Mouse (Mus musculus): Measurements from ENCODE around the gene Prox2. TPM values are rescaled to one million over a fixed set of nuclear protein-coding genes. Genes with fewer than 3 reads are reported as not detected.
A peak's percentile ranks its signal among the peaks of the same experiment; 100 is the strongest.

Gene Prox2
- polyA plus RNA-seq, 1 experiment from 2014 or later, result 2.9 TPM

- peak overlapping the region; percentile 14; the same call in 1 of the 2 replicates for H3K9ac ChIP-seq (ENCODE audit: low read depth, low read length)
- no peak overlapping the region for H3K4me2 ChIP-seq (ENCODE audit: low read depth, low read length)
- H3K4me1 ChIP-seq (ENCODE audit: control insufficient read depth, insufficient read depth, low read length), result peaks cover 15% of the 10 kb centered on the region
- H3K36me3 ChIP-seq (ENCODE audit: control insufficient read depth, insufficient read depth, low read length), result peaks cover 3% of the 10 kb centered on the region; the same call in 1 of the 2 replicates
- no peak overlapping the region for H3K4me3 ChIP-seq (ENCODE audit: low read depth, low read length)
- ATAC-seq (ENCODE audit: low read depth), result peak; percentile 45; the same call in 1 of the 2 replicates
- no peaks in the 10 kb centered on the region for H3K9me3 ChIP-seq (ENCODE audit: control insufficient read depth, low read length)
- no peaks in the 10 kb centered on the region for H3K27me3 ChIP-seq (replicated peaks; ENCODE audit: control insufficient read depth, insufficient read depth, low read length)
- WGBS, result 71% methylated on average over 10 of the region's 10 CpGs
- DNase-seq (ENCODE audit: low spot score), result peak; percentile 39
- H3K27ac ChIP-seq (replicated peaks; ENCODE audit: low read depth, low read length), result peak overlapping the region; percentile 10; the same call in 1 of the 2 replicates
Observed at GRCm38 (mm10) chr12:85094706-85095105, 15.9 kb downstream of the Prox2 start.

GRCm38 (mm10) chr12:85094010-85094409 lies 16.5 kb downstream of the Prox2 start:
- DNase-seq (ENCODE audit: low spot score) (peak; percentile 70), ATAC-seq (ENCODE audit: low read depth) (peak; percentile 69)
- Histone ChIP-seq H3K27me3 (replicated peaks; ENCODE audit: control insufficient read depth, insufficient read depth, low read length) (no peaks in the 10 kb centered on the region), H3K36me3 (ENCODE audit: control insufficient read depth, insufficient read depth, low read length) (peaks cover 8% of the 10 kb centered on the region), H3K9ac (ENCODE audit: low read depth, low read length) (no peak overlapping the region), H3K27ac (replicated peaks; ENCODE audit: low read depth, low read length) (no peak overlapping the region; the same call in none of the 2 replicates), H3K4me1 (ENCODE audit: control insufficient read depth, insufficient read depth, low read length) (peaks cover 15% of the 10 kb centered on the region), H3K4me3 (ENCODE audit: low read depth, low read length) (no peak overlapping the region), H3K4me2 (ENCODE audit: low read depth, low read length) (peak overlapping the region; percentile 26; the same call in 1 of the 2 replicates), H3K9me3 (ENCODE audit: control insufficient read depth, low read length) (no peaks in the 10 kb centered on the region)
- 30% methylated on average over 14 of the region's 14 CpGs for WGBS

GRCm38 (mm10) chr12:85092214-85092613 lies 18.3 kb downstream of the Prox2 start:
- H3K27ac ChIP-seq (replicated peaks; ENCODE audit: low read depth, low read length), result no peak overlapping the region
- peaks cover 15% of the 10 kb centered on the region for H3K4me1 ChIP-seq (ENCODE audit: control insufficient read depth, insufficient read depth, low read length)
- WGBS, result 6% methylated on average over 3 of the region's 3 CpGs
- DNase-seq (ENCODE audit: low spot score), result peak; percentile 84
- no peaks in the 10 kb centered on the region for H3K27me3 ChIP-seq (replicated peaks; ENCODE audit: control insufficient read depth, insufficient read depth, low read length)
- no peak overlapping the region for H3K4me2 ChIP-seq (ENCODE audit: low read depth, low read length)
- no peak overlapping the region for H3K4me3 ChIP-seq (ENCODE audit: low read depth, low read length)
- H3K9ac ChIP-seq (ENCODE audit: low read depth, low read length), result no peak overlapping the region
- ATAC-seq (ENCODE audit: low read depth), result no peak
- peaks cover 25% of the 10 kb centered on the region for H3K36me3 ChIP-seq (ENCODE audit: control insufficient read depth, insufficient read depth, low read length)
- no peaks in the 10 kb centered on the region for H3K9me3 ChIP-seq (ENCODE audit: control insufficient read depth, low read length)

- ATAC-seq (ENCODE audit: low read depth), result no peak
- DNase-seq (ENCODE audit: low spot score), result no peak
- no peak overlapping the region for H3K9ac ChIP-seq (ENCODE audit: low read depth, low read length)
- H3K27ac ChIP-seq (replicated peaks; ENCODE audit: low read depth, low read length), result no peak overlapping the region
- H3K36me3 ChIP-seq (ENCODE audit: control insufficient read depth, insufficient read depth, low read length), result peaks cover 36% of the 10 kb centered on the region
- H3K27me3 ChIP-seq (replicated peaks; ENCODE audit: control insufficient read depth, insufficient read depth, low read length), result no peaks in the 10 kb centered on the region
- peaks cover 15% of the 10 kb centered on the region for H3K4me1 ChIP-seq (ENCODE audit: control insufficient read depth, insufficient read depth, low read length)
- no peak overlapping the region for H3K4me3 ChIP-seq (ENCODE audit: low read depth, low read length)
- H3K9me3 ChIP-seq (ENCODE audit: control insufficient read depth, low read length), result no peaks in the 10 kb centered on the region
- WGBS, result 96% methylated on average over 3 of the region's 3 CpGs
- H3K4me2 ChIP-seq (ENCODE audit: low read depth, low read length), result no peak overlapping the region
Observed at GRCm38 (mm10) chr12:85091190-85091589, 19.4 kb downstream of the Prox2 start.

- H3K4me1 ChIP-seq (ENCODE audit: control insufficient read depth, insufficient read depth, low read length), result no peaks in the 10 kb centered on the region
- H3K36me3 ChIP-seq (ENCODE audit: control insufficient read depth, insufficient read depth, low read length), result peaks cover 37% of the 10 kb centered on the region
- ATAC-seq (ENCODE audit: low read depth) (no peak), DNase-seq (ENCODE audit: low spot score) (no peak)
- no peak overlapping the region for H3K4me2 ChIP-seq (ENCODE audit: low read depth, low read length)
- no peak overlapping the region for H3K4me3 ChIP-seq (ENCODE audit: low read depth, low read length)
- no peaks in the 10 kb centered on the region for H3K27me3 ChIP-seq (replicated peaks; ENCODE audit: control insufficient read depth, insufficient read depth, low read length)
- no peak overlapping the region for H3K9ac ChIP-seq (ENCODE audit: low read depth, low read length)
- no peaks in the 10 kb centered on the region for H3K9me3 ChIP-seq (ENCODE audit: control insufficient read depth, low read length)
- 64% methylated on average over 12 of the region's 12 CpGs for WGBS
- H3K27ac ChIP-seq (replicated peaks; ENCODE audit: low read depth, low read length), result no peak overlapping the region
Observed at GRCm38 (mm10) chr12:85087845-85088244, 22.7 kb downstream of the Prox2 start.

- ATAC-seq (ENCODE audit: low read depth), result no peak
- peak; percentile 17 for DNase-seq (ENCODE audit: low spot score)
- Histone ChIP-seq H3K4me2 (ENCODE audit: low read depth, low read length) (no peak overlapping the region), H3K4me3 (ENCODE audit: low read depth, low read length) (no peak overlapping the region), H3K9ac (ENCODE audit: low read depth, low read length) (no peak overlapping the region), H3K27ac (replicated peaks; ENCODE audit: low read depth, low read length) (no peak overlapping the region), H3K36me3 (ENCODE audit: control insufficient read depth, insufficient read depth, low read length) (peaks cover 37% of the 10 kb centered on the region), H3K4me1 (ENCODE audit: control insufficient read depth, insufficient read depth, low read length) (no peaks in the 10 kb centered on the region), H3K9me3 (ENCODE audit: control insufficient read depth, low read length) (no peaks in the 10 kb centered on the region), H3K27me3 (replicated peaks; ENCODE audit: control insufficient read depth, insufficient read depth, low read length) (no peaks in the 10 kb centered on the region)
- WGBS, result 58% methylated on average over 4 of the region's 4 CpGs
Observed at GRCm38 (mm10) chr12:85084941-85085340, 25.6 kb downstream of the Prox2 start.

- WGBS, result 86% methylated on average over 2 of the region's 2 CpGs
- no peak for ATAC-seq (ENCODE audit: low read depth)
Observed at GRCm38 (mm10) chr12:85084257-85084656, 26.3 kb downstream of the Prox2 start.

GRCm38 (mm10) chr12:85077100-85077499 lies 33.5 kb downstream of the Prox2 start:
- no peak for ATAC-seq (ENCODE audit: low read depth)
- Histone ChIP-seq H3K27me3 (replicated peaks; ENCODE audit: control insufficient read depth, insufficient read depth, low read length) (no peaks in the 10 kb centered on the region), H3K9me3 (ENCODE audit: control insufficient read depth, low read length) (no peaks in the 10 kb centered on the region), H3K4me3 (ENCODE audit: low read depth, low read length) (no peak overlapping the region), H3K9ac (ENCODE audit: low read depth, low read length) (no peak overlapping the region), H3K36me3 (ENCODE audit: control insufficient read depth, insufficient read depth, low read length) (peaks cover 34% of the 10 kb centered on the region; the same call in 1 of the 2 replicates), H3K4me2 (ENCODE audit: low read depth, low read length) (no peak overlapping the region), H3K27ac (replicated peaks; ENCODE audit: low read depth, low read length) (no peak overlapping the region), H3K4me1 (ENCODE audit: control insufficient read depth, insufficient read depth, low read length) (no peaks in the 10 kb centered on the region)
- 82% methylated on average over 3 of the region's 3 CpGs for WGBS
- DNase-seq (ENCODE audit: low spot score), result no peak

More at GRCm38 (mm10) chr12:85084257-85084656, 26.3 kb downstream of the Prox2 start:
- Histone ChIP-seq H3K9me3 (ENCODE audit: control insufficient read depth, low read length) (no peaks in the 10 kb centered on the region), H3K27me3 (replicated peaks; ENCODE audit: control insufficient read depth, insufficient read depth, low read length) (no peaks in the 10 kb centered on the region), H3K4me1 (ENCODE audit: control insufficient read depth, insufficient read depth, low read length) (no peaks in the 10 kb centered on the region), H3K27ac (replicated peaks; ENCODE audit: low read depth, low read length) (no peak overlapping the region), H3K4me2 (ENCODE audit: low read depth, low read length) (no peak overlapping the region), H3K4me3 (ENCODE audit: low read depth, low read length) (no peak overlapping the region), H3K36me3 (ENCODE audit: control insufficient read depth, insufficient read depth, low read length) (peaks cover 34% of the 10 kb centered on the region), H3K9ac (ENCODE audit: low read depth, low read length) (no peak overlapping the region)
- no peak for DNase-seq (ENCODE audit: low spot score)

- DNase-seq (ENCODE audit: low spot score), result no peak
- peaks cover 69% of the 10 kb centered on the region for H3K36me3 ChIP-seq (ENCODE audit: control insufficient read depth, insufficient read depth, low read length)
Observed at GRCm38 (mm10) chr12:85071043-85071442, 39.5 kb downstream of the Prox2 start.

More at GRCm38 (mm10) chr12:85071043-85071442, 39.5 kb downstream of the Prox2 start:
- Histone ChIP-seq H3K4me3 (ENCODE audit: low read depth, low read length) (no peak overlapping the region), H3K9ac (ENCODE audit: low read depth, low read length) (no peak overlapping the region), H3K4me2 (ENCODE audit: low read depth, low read length) (no peak overlapping the region), H3K27me3 (replicated peaks; ENCODE audit: control insufficient read depth, insufficient read depth, low read length) (no peaks in the 10 kb centered on the region), H3K4me1 (ENCODE audit: control insufficient read depth, insufficient read depth, low read length) (no peaks in the 10 kb centered on the region), H3K27ac (replicated peaks; ENCODE audit: low read depth, low read length) (no peak overlapping the region), H3K9me3 (ENCODE audit: control insufficient read depth, low read length) (no peaks in the 10 kb centered on the region)
- ATAC-seq (ENCODE audit: low read depth), result no peak
